Mouse (Mus musculus): ENCODE measurements around the gene Reep6. TPM values are rescaled to one million over a fixed set of nuclear protein-coding genes. Genes with fewer than 3 reads are reported as not detected.

The Reep6 gene
- polyA plus RNA-seq, 1 experiment = 287 TPM

GRCm38 (mm10) chr10:80368392-80368791 lies 38.6 kb downstream of the Reep6 start:
- Histone ChIP-seq H3K27me3 (ENCODE audit: control insufficient read depth, insufficient read depth, low read length) (no peaks in the 10 kb centered on the region), H3K4me1 (ENCODE audit: control insufficient read depth, insufficient read depth, insufficient read length, low read length) (peaks cover 8% of the 10 kb centered on the region), H3K4me3 (ENCODE audit: low read depth, low read length) (no peak overlapping the region), H3K36me3 (ENCODE audit: control insufficient read depth, insufficient read depth, low read length) (no peaks in the 10 kb centered on the region), H3K27ac (ENCODE audit: insufficient read depth, low read depth, low read length) (no peak overlapping the region)
- no peak for TF ChIP-seq CTCF (IDR thresholded peaks at IDR 0.05; ENCODE audit: extremely low read depth, insufficient read length, insufficient replicate concordance, low read depth, low read length)
- TF ChIP-seq POLR2A (IDR thresholded peaks at IDR 0.05; ENCODE audit: low read depth, low read length) = no peak
- 87% methylated on average over 6 of the region's 6 CpGs for WGBS

GRCm38 (mm10) chr10:80369995-80370747 lies 40.4 kb downstream of the Reep6 start:
- Histone ChIP-seq H3K4me1 (ENCODE audit: control insufficient read depth, insufficient read depth, insufficient read length, low read length) (peaks cover 8% of the 10 kb centered on the region), H3K27ac (ENCODE audit: insufficient read depth, low read depth, low read length) (no peak overlapping the region), H3K27me3 (ENCODE audit: control insufficient read depth, insufficient read depth, low read length) (no peaks in the 10 kb centered on the region), H3K36me3 (ENCODE audit: control insufficient read depth, insufficient read depth, low read length) (no peaks in the 10 kb centered on the region), H3K4me3 (ENCODE audit: low read depth, low read length) (no peak overlapping the region)
- 72% methylated on average over 21 of the region's 21 CpGs for WGBS
- peak; percentile 7; the same call in 1 of the 2 replicates for TF ChIP-seq CTCF (IDR thresholded peaks at IDR 0.05; ENCODE audit: extremely low read depth, insufficient read length, insufficient replicate concordance, low read depth, low read length)
- TF ChIP-seq POLR2A (IDR thresholded peaks at IDR 0.05; ENCODE audit: low read depth, low read length) = no peak

GRCm38 (mm10) chr10:80371411-80371966 lies 41.7 kb downstream of the Reep6 start:
- TF ChIP-seq POLR2A (IDR thresholded peaks at IDR 0.05; ENCODE audit: low read depth, low read length) = no peak
- TF ChIP-seq CTCF (IDR thresholded peaks at IDR 0.05; ENCODE audit: extremely low read depth, insufficient read length, insufficient replicate concordance, low read depth, low read length) = no peak
- H3K4me1 ChIP-seq (ENCODE audit: control insufficient read depth, insufficient read depth, insufficient read length, low read length) = peaks cover 8% of the 10 kb centered on the region
- 11% methylated on average over 12 of the region's 12 CpGs for WGBS
- no peaks in the 10 kb centered on the region for H3K36me3 ChIP-seq (ENCODE audit: control insufficient read depth, insufficient read depth, low read length)
- H3K4me3 ChIP-seq (ENCODE audit: low read depth, low read length) = no peak overlapping the region
- no peaks in the 10 kb centered on the region for H3K27me3 ChIP-seq (ENCODE audit: control insufficient read depth, insufficient read depth, low read length)
- no peak overlapping the region for H3K27ac ChIP-seq (ENCODE audit: insufficient read depth, low read depth, low read length)

- no peak overlapping the region for H3K4me3 ChIP-seq (ENCODE audit: low read depth, low read length)
- H3K27ac ChIP-seq (ENCODE audit: insufficient read depth, low read depth, low read length) = no peak overlapping the region
- no peaks in the 10 kb centered on the region for H3K36me3 ChIP-seq (ENCODE audit: control insufficient read depth, insufficient read depth, low read length)
- H3K27me3 ChIP-seq (ENCODE audit: control insufficient read depth, insufficient read depth, low read length) = no peaks in the 10 kb centered on the region
- 60% methylated on average over 9 of the region's 9 CpGs for WGBS
- TF ChIP-seq CTCF (IDR thresholded peaks at IDR 0.05; ENCODE audit: extremely low read depth, insufficient read length, insufficient replicate concordance, low read depth, low read length) = no peak
- TF ChIP-seq POLR2A (IDR thresholded peaks at IDR 0.05; ENCODE audit: low read depth, low read length) = no peak
- H3K4me1 ChIP-seq (ENCODE audit: control insufficient read depth, insufficient read depth, insufficient read length, low read length) = peaks cover 6% of the 10 kb centered on the region
Observed at GRCm38 (mm10) chr10:80371983-80372382, 42.2 kb downstream of the Reep6 start.

GRCm38 (mm10) chr10:80372706-80373105 lies 43.0 kb downstream of the Reep6 start:
- no peaks in the 10 kb centered on the region for H3K4me1 ChIP-seq (ENCODE audit: control insufficient read depth, insufficient read depth, insufficient read length, low read length)
- no peaks in the 10 kb centered on the region for H3K36me3 ChIP-seq (ENCODE audit: control insufficient read depth, insufficient read depth, low read length)
- no peak overlapping the region for H3K4me3 ChIP-seq (ENCODE audit: low read depth, low read length)
- 82% methylated on average over 6 of the region's 6 CpGs for WGBS
- no peak overlapping the region for H3K27ac ChIP-seq (ENCODE audit: insufficient read depth, low read depth, low read length)
- no peak for TF ChIP-seq CTCF (IDR thresholded peaks at IDR 0.05; ENCODE audit: extremely low read depth, insufficient read length, insufficient replicate concordance, low read depth, low read length)
- TF ChIP-seq POLR2A (IDR thresholded peaks at IDR 0.05; ENCODE audit: low read depth, low read length) = no peak
- H3K27me3 ChIP-seq (ENCODE audit: control insufficient read depth, insufficient read depth, low read length) = no peaks in the 10 kb centered on the region

- 26% methylated on average over 6 of the region's 6 CpGs for WGBS
- Histone ChIP-seq H3K27me3 (ENCODE audit: control insufficient read depth, insufficient read depth, low read length) (no peaks in the 10 kb centered on the region), H3K36me3 (ENCODE audit: control insufficient read depth, insufficient read depth, low read length) (no peaks in the 10 kb centered on the region), H3K4me1 (ENCODE audit: control insufficient read depth, insufficient read depth, insufficient read length, low read length) (no peaks in the 10 kb centered on the region), H3K27ac (ENCODE audit: insufficient read depth, low read depth, low read length) (no peak overlapping the region), H3K4me3 (ENCODE audit: low read depth, low read length) (no peak overlapping the region)
- peak; percentile 69; the same call in 1 of the 2 replicates for TF ChIP-seq CTCF (IDR thresholded peaks at IDR 0.05; ENCODE audit: extremely low read depth, insufficient read length, insufficient replicate concordance, low read depth, low read length)
- TF ChIP-seq POLR2A (IDR thresholded peaks at IDR 0.05; ENCODE audit: low read depth, low read length) = no peak
Observed at GRCm38 (mm10) chr10:80374063-80374462, 44.3 kb downstream of the Reep6 start.

- no peak overlapping the region for H3K27ac ChIP-seq (ENCODE audit: insufficient read depth, low read depth, low read length)
- peaks cover 4% of the 10 kb centered on the region for H3K36me3 ChIP-seq (ENCODE audit: control insufficient read depth, insufficient read depth, low read length)
- H3K27me3 ChIP-seq (ENCODE audit: control insufficient read depth, insufficient read depth, low read length) = no peaks in the 10 kb centered on the region
- 1% methylated on average over 7 of the region's 7 CpGs for WGBS
- no peaks in the 10 kb centered on the region for H3K4me1 ChIP-seq (ENCODE audit: control insufficient read depth, insufficient read depth, insufficient read length, low read length)
- H3K4me3 ChIP-seq (ENCODE audit: low read depth, low read length) = no peak overlapping the region
- peak; percentile 95 for TF ChIP-seq CTCF (IDR thresholded peaks at IDR 0.05; ENCODE audit: extremely low read depth, insufficient read length, insufficient replicate concordance, low read depth, low read length)
- TF ChIP-seq POLR2A (IDR thresholded peaks at IDR 0.05; ENCODE audit: low read depth, low read length) = no peak
Observed at GRCm38 (mm10) chr10:80376160-80376559, 46.4 kb downstream of the Reep6 start.
